Mouse (Mus musculus) intestine, postnatal 0 days (tissue): ENCODE measurements around the gene Degs1. TPM values are rescaled to one million over a fixed set of nuclear protein-coding genes. Genes with fewer than 3 reads are reported as not detected.

Experiments
- ATAC-seq: fragments of 200-750 bp; cut with Nextera tagmentation; 2 replicates; pipeline ENCODE4 v1.8.0; 2017; ENCODE audit warnings: mild to moderate bottlenecking, moderate TSS enrichment, moderate library complexity
- H3K27ac ChIP-seq: fragments of 300-500 bp; sonication (generic); 2 replicates; pipeline ENCODE4 v1.5.1; 2014; ENCODE audit warnings: mild to moderate bottlenecking, low read depth, low read length, moderate library complexity
- H3K27me3 ChIP-seq: fragments of 300-500 bp; sonication (generic); replicated peaks from 2 replicates; pipeline ENCODE4 v1.6.1; 2014; ENCODE audit warnings: low read length, mixed read lengths; ENCODE audit not compliant: control insufficient read depth, insufficient read depth
- H3K36me3 ChIP-seq: fragments of 300-500 bp; sonication (generic); 2 replicates; pipeline ENCODE4 v1.6.1; 2014; ENCODE audit warnings: mild to moderate bottlenecking, moderate library complexity; ENCODE audit not compliant: control insufficient read depth, insufficient read depth
- H3K4me1 ChIP-seq: fragments of 300-500 bp; sonication (generic); replicated peaks from 2 replicates; pipeline ENCODE4 v1.6.1; 2014; ENCODE audit warnings: antibody characterized with exemption, low read length, mixed read lengths; ENCODE audit not compliant: control insufficient read depth, insufficient read depth
- H3K4me2 ChIP-seq: fragments of 300-500 bp; sonication (generic); replicated peaks from 2 replicates; pipeline ENCODE4 v1.6.1; 2014; ENCODE audit warnings: low read depth, mild to moderate bottlenecking, moderate library complexity
- H3K4me3 ChIP-seq: fragments of 300-500 bp; sonication (generic); 2 replicates; pipeline ENCODE4 v1.5.1; 2014; ENCODE audit warnings: low read depth, low read length
- H3K9ac ChIP-seq: fragments of 300-500 bp; sonication (generic); 2 replicates; pipeline ENCODE4 v1.6.1; 2014; ENCODE audit warnings: mild to moderate bottlenecking, low read depth, low read length
- H3K9me3 ChIP-seq: fragments of 300-500 bp; sonication (generic); 2 replicates; pipeline ENCODE4 v1.6.1; 2016; ENCODE audit warnings: mixed run types; ENCODE audit not compliant: control insufficient read depth
- CTCF ChIP-seq: sonication (generic); IDR thresholded peaks from 2 replicates; pipeline ENCODE4 v1.5.1; 2016; ENCODE audit warnings: low read depth, mild to moderate bottlenecking, control low read depth, antibody characterized with exemption, moderate library complexity
- WGBS: fragments of 180-500 bp; shearing (Covaris S2); extraction: QIAGEN DNeasy Blood & Tissue Kit; methylation state at CpG from one replicate; pipeline ENCODE4 v1.1.7; 2014; 5-methylcytosine and 5-hydroxymethylcytosine counted together
- polyA plus RNA-seq: library from polyadenylated mRNA; unstranded; fragments of >200 nt; fragmentation: Nextera tagmentation; extraction: Ambion mirVana; gene quantifications from 2 replicates; pipeline ENCODE4 v1.2.1, GENCODE M21; 2015

Gene Degs1
- polyA plus RNA-seq, 1 experiment from 2014 or later: 98.2 TPM

DNA sequence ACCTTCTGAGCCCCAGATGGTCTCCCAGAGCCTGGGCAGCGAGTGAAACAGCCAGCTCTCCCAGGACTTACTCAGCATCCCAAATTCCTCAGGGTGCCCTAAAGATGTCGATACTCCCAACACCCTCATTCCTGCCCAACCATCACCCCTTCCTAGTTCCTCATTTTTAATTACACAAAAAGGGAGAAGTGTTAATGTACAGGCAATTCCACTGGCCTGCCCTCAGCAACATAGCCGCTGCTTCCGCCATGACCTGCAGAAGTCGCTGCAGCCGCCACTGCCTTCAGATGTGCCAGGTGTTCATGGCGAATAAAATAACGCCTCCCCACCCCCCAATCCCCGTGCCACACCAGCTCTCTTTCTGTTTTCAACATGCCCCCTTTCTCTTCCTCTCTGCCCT is 56.3 kb downstream of the Degs1 start:
- no peak overlapping the region for H3K27ac ChIP-seq
- no peak for ATAC-seq
- no peaks in the 10 kb centered on the region for H3K36me3 ChIP-seq
- H3K9me3 ChIP-seq: no peaks in the 10 kb centered on the region
- 0 out of 2 replicates have a peak, but pooled peaks cover 4% of the 10 kb centered on the region for H3K4me1 ChIP-seq
- no peak overlapping the region for H3K4me3 ChIP-seq
- H3K27me3 ChIP-seq: no peaks in the 10 kb centered on the region
- WGBS: 92% methylated on average over 9 of the region's 9 CpGs
- no peak overlapping the region for H3K4me2 ChIP-seq
- TF ChIP-seq CTCF: no peak
- no peak overlapping the region for H3K9ac ChIP-seq

Other genes starting within 250 kb of the Degs1 start
- gene Srp9, start 158.1 kb downstream of the Degs1 start, polyA plus RNA-seq: 208 and 218 TPM in 2 replicates
- not detected in 2 replicates for gene Vmn1r1, start 118.3 kb downstream of the Degs1 start, polyA plus RNA-seq
- gene Fbxo28, start 58.8 kb upstream of the Degs1 start, polyA plus RNA-seq: 9.7 and 10.6 TPM in 2 replicates
- 10.8 and 11.1 TPM in 2 replicates for gene Trp53bp2, start 126.4 kb upstream of the Degs1 start, polyA plus RNA-seq
- 31.8 and 34.0 TPM in 2 replicates for gene Capn2, start 234.8 kb upstream of the Degs1 start, polyA plus RNA-seq